Mouse (Mus musculus) adipose tissue, adult 10 weeks (tissue): ENCODE data around the gene Kcnk4. TPM values are rescaled to one million over a fixed set of nuclear protein-coding genes. Genes with fewer than 3 reads are reported as not detected.

ENCODE experiments used
- polyA plus RNA-seq: library from polyadenylated mRNA; stranded (reverse); fragments of 350-450 nt; fragmentation: Illumina TruSeq; extraction: RNeasy Lipid Tissue Mini Kit (QIAGEN cat#74804); gene quantifications from one replicate; pipeline ENCODE4 v1.2.3, GENCODE M21; 2014; ENCODE audit warnings: low read depth, low replicate concordance

Kcnk4 gene
- polyA plus RNA-seq = 0.31 TPM

GRCm38 (mm10) chr19:6934195-6934977 lies at the start of gene Kcnk4:
Gene Kcnk4 (minus strand): TSS chr19:6934515.

DNA sequence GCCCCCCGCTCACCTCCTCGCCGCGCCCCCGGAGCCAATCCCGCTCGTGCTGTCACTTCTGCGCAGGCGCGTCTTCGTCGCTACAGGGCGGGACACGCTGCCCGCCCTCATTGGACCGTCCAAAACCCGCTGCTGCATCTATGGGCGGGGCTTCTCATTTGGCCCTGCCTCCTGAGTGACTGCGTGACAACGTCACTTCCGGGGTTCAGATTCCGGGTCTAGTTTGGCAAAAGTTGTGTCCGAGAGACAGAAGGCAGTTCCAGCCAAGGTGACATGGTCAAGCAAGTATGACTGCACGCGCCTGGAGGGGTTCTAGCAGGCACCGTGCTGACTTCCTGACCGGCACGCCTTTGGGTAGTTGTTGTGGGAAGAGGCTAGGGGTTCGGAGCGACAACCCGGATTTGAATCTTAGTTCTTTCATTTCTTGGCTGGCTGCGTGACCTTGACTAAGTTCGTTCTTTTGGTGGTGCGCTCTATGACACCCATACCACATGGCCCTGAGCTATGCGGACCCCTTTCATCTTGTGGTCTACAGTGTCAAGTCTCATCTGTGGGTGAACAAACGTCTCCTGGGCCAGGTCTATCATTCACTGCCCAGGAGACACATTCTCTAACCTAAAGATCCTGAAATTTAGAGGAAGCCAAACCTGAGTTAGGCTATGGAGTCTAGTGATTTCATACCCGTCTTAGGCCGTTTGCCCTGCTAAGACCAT lies 46.2 kb upstream of the Kcnk4 start, which contains the start of gene Fkbp2:
Gene Fkbp2, minus strand, starts transcription at position 121 of the 713 bp plus-strand sequence.

DNA sequence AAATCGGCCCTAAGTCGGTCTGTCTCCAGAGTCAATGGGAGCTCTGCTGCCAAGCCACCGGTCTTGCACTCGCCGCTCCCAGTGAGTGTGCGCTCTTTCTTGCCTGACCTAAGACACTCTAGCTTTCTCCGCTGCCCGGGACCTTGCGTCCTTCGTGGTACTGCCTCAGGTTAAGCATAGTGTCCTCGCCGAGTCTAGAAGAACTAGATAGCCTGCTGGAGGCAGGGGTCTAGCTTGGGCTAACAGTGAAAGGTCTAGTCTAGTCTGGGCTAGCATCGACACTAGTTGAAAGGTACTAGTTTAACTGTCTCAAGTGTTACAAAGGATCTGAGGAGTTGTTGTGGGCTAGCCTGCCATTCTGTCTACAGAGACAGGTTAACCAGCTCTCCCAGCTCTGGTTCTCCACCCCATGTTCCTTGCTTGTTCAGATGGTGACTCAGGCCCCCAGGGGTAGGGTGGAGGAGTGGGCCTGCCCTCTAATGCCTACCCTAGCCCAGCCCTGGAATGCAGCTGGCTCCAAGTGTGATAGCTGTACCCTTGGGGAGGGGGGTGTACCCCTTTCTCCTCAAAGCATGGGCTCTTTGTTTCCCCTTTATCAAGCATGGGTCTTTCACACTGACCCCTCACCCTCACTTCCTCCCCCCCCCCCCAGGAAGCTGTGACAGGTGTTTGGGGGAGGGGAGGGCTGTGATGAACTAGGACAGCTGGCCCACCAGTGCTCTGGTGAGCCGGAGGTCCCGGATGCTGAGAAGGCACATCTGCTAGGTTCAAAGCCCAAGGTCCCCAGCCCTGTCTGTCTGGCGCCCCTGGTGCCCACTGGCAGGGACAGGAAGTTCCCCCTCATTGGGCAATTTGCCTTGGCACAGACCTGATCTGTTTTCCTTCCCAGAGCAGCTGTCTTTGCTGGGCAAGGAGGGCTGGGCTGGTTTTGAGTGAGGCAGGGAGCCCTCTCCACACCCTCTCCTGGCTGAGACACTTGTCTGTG lies 41.5 kb upstream of the Kcnk4 start, which contains the start of gene Plcb3:
Gene Plcb3, minus strand, starts transcription at position 934 of the 985 bp plus-strand sequence.

GRCm38 (mm10) chr19:6974211-6975205 lies 40.2 kb upstream of the Kcnk4 start, which contains the start of gene Ppp1r14b:
Gene Ppp1r14b (plus strand): TSS chr19:6974968.

GRCm38 (mm10) chr19:6942249-6942691 lies 8.0 kb upstream of the Kcnk4 start, which contains the start of gene Gpr137:
Gene Gpr137 (minus strand): TSS chr19:6942480.

GRCm38 (mm10) chr19:6941372-6942248 lies 7.3 kb upstream of the Kcnk4 start, which contains the start of gene Bad:
Gene Bad (plus strand): TSS chr19:6941861.

GRCm38 (mm10) chr19:6925307-6925573 lies 9.1 kb downstream of the Kcnk4 start, which contains the start of gene Catsperz:
Gene Catsperz (minus strand): TSS chr19:6925380.

DNA sequence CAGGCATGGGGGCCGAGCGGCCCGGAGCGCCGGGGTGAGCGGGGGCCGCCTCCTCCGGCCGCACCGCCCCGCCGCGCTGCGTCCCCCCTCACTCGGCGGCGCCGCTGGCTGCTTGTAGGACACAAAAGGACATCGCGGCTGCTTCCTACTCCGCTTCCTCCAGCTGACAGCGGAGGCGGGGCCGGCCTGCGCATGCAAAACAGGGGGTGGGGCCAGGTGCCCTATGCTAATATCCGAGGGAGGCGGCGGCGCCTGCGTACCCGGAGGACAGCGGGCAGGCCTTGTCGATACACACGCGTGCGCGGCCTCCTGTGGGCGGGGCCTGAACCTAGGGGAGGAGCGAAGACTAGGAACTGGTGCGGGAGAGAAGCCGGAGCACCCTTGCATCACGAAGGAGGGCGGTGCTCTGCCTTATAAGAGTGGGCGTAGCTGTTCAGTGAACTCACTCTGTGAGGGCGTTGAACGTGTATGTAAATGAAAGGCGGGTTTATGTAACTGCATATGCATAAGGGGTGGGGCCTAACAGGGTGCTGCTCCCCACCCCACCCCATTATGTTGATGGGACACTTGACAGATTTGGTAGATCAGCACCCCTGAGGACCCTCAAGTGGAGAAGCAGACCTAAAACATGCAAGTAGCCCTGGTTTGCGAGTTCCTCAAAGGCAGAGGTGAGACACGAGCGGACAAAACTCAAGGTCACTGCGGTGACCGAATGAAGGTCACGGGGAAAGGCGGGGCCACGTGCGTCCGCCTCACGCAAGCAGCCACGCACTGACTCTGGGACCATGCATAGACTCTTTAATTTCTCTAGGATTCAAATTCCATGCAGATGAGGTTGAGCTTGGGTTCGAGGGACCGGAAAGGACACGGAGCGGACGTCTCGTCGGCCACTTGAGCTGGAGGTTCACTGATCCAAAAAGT lies 12.4 kb downstream of the Kcnk4 start, which contains the start of gene Esrra:
Gene Esrra, minus strand, starts transcription at position 167 of the 921 bp plus-strand sequence.

DNA sequence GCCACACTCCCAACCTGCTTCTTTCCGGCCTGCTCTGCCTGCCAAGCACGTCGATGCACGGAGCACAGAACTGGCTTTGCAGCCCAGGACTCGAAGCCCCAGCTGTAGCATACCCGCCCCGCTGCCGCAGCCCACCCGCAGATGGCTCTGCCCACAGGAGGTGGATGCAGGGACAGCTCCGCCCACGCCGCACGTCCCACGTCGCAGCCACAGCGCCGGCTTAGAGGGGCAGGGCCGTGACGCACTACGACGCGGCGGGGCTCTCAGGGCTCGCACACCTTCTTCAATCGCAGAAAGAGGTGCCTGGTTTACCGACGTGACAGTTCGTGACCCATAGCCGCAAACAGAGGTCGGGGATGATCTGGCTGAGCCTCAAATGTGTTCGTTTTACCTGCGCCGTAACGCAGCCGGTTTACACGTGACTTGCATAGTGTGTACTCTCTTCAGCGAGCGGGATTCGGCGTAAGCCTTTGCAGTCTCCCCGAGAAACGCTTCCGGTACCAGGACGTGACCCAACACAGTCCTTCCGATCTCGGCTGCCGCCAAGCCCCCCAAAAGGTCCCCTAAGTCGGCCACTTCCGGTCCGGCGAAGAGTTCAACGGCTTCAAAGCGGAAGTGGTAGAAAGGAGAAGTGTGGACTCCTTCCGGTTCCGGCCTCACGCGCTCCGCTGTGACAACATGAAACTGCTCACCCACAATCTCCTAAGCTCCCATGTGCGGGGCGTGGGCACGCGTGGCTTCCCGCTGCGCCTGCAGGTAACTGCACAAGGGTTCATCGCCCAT lies 24.6 kb downstream of the Kcnk4 start, which contains the start of the genes Trmt112 and Prdx5:
Gene Trmt112, plus strand, starts transcription at position 192 of the 783 bp plus-strand sequence.
Gene Prdx5, minus strand, starts transcription at position 600 of the 783 bp plus-strand sequence.

Other genes starting within 250 kb of the Kcnk4 start
- 20.0 TPM for gene Rps6ka4, start 93.9 kb downstream of the Kcnk4 start, polyA plus RNA-seq
- gene Ccdc88b, start 76.3 kb downstream of the Kcnk4 start, polyA plus RNA-seq = 2.5 TPM
- gene Trmt112, start 24.8 kb downstream of the Kcnk4 start, polyA plus RNA-seq = 56.4 TPM
- gene Prdx5, start 24.4 kb downstream of the Kcnk4 start, polyA plus RNA-seq = 299 TPM
- 28.7 TPM for gene Esrra, start 12.7 kb downstream of the Kcnk4 start, polyA plus RNA-seq
- 10.1 TPM for gene Catsperz, start 9.1 kb downstream of the Kcnk4 start, polyA plus RNA-seq
- gene Bad, start 7.3 kb upstream of the Kcnk4 start, polyA plus RNA-seq = 54.0 TPM
- 57.9 TPM for gene Gpr137, start 8.0 kb upstream of the Kcnk4 start, polyA plus RNA-seq
- gene Ppp1r14b, start 40.5 kb upstream of the Kcnk4 start, polyA plus RNA-seq = 81.3 TPM
- 38.0 TPM for gene Plcb3, start 42.0 kb upstream of the Kcnk4 start, polyA plus RNA-seq
- gene Fkbp2, start 46.0 kb upstream of the Kcnk4 start, polyA plus RNA-seq = 204 TPM
- 60.0 TPM for gene Vegfb, start 53.1 kb upstream of the Kcnk4 start, polyA plus RNA-seq
- gene Dnajc4, start 58.1 kb upstream of the Kcnk4 start, polyA plus RNA-seq = 40.7 TPM
- 23.3 TPM for gene Nudt22, start 61.6 kb upstream of the Kcnk4 start, polyA plus RNA-seq
- 11.9 TPM for gene Trpt1, start 61.6 kb upstream of the Kcnk4 start, polyA plus RNA-seq
- gene Fermt3, start 85.0 kb upstream of the Kcnk4 start, polyA plus RNA-seq = 10.2 TPM
- 65.5 TPM for gene Stip1, start 105.5 kb upstream of the Kcnk4 start, polyA plus RNA-seq
- 26.8 TPM for gene Macrod1, start 122.3 kb upstream of the Kcnk4 start, polyA plus RNA-seq
- gene Flrt1, start 171.2 kb upstream of the Kcnk4 start, polyA plus RNA-seq = 0.72 TPM